Mouse (Mus musculus) ES-E14 (cell line): Measurements from ENCODE around the gene Tmem254c. TPM values are rescaled to one million over a fixed set of nuclear protein-coding genes. Genes with fewer than 3 reads are reported as not detected.
"Not testable (repeated sequence)": the region's sequence is repeated elsewhere in the genome, so short reads cannot be mapped to it uniquely, and the experiment has no call there.

Experiments
- DNase-seq: peaks from one replicate; pipeline ENCODE4 v3.0.0-alpha.2; 2013; ENCODE audit warnings: low read depth, low spot score
- H3K27ac ChIP-seq: 2 replicates; pipeline ENCODE4 v1.5.1; 2012; ENCODE audit warnings: low read depth, mild to moderate bottlenecking, low read length, moderate library complexity, mixed read lengths; ENCODE audit not compliant: poor library complexity, insufficient read depth, severe bottlenecking
- H3K36me3 ChIP-seq: 2 replicates; pipeline ENCODE4 v1.6.1; 2012; ENCODE audit warnings: mild to moderate bottlenecking, low read length, moderate library complexity, mixed read lengths; ENCODE audit not compliant: control insufficient read depth, poor library complexity, insufficient read depth, severe bottlenecking
- H3K4me1 ChIP-seq, 2 experiments: fragments of 150-350 bp in 1 of 2; sonication (generic) in 1 of 2; 2 replicates each; pipeline ENCODE4 v1.6.1; 2012; ENCODE audit warnings: low read length in 2 of 2, mild to moderate bottlenecking in 1 of 2, mixed read lengths in 1 of 2; ENCODE audit not compliant: control insufficient read depth in 2 of 2, insufficient read depth in 2 of 2, poor library complexity in 1 of 2
- H3K4me3 ChIP-seq, 2 experiments: fragments of 150-350 bp in 1 of 2; sonication (generic) in 1 of 2; 2 replicates each; pipeline ENCODE4 v1.5.1; 2012; ENCODE audit warnings: low read length in 2 of 2, low read depth in 1 of 2, mild to moderate bottlenecking in 1 of 2, mixed read lengths in 1 of 2; ENCODE audit not compliant: insufficient read depth in 1 of 2, poor library complexity in 1 of 2, severe bottlenecking in 1 of 2
- H3K9ac ChIP-seq: 2 replicates; pipeline ENCODE4 v1.6.1; 2012; ENCODE audit warnings: low read depth, mild to moderate bottlenecking, low read length, mixed read lengths; ENCODE audit not compliant: poor library complexity, insufficient read depth, severe bottlenecking
- H3K9me3 ChIP-seq: fragments of 150-350 bp; sonication (generic); 2 replicates; pipeline ENCODE4 v1.6.1; 2012; ENCODE audit warnings: low read depth, mild to moderate bottlenecking, low read length; ENCODE audit not compliant: control insufficient read depth, insufficient read depth
- in situ Hi-C, 2 experiments: fragments of 600-800 bp; cut with MboI; formaldehyde crosslinking; loops; one replicate each; pipeline ENCODE4 v1.15.1; 2025; ENCODE audit warnings: low sequenced_read_pairs in 2 of 2, inconsistent platforms in 1 of 2; ENCODE audit not compliant: unreplicated experiment in 2 of 2
- total RNA-seq: library from RNA; depleted of rRNA; stranded (reverse); fragments of 300-350 nt; gene quantifications from 2 replicates; pipeline ENCODE4 v1.2.3, GENCODE M21; 2012

The Tmem254c gene
- total RNA-seq, 1 experiment = 25.1 TPM

DNA sequence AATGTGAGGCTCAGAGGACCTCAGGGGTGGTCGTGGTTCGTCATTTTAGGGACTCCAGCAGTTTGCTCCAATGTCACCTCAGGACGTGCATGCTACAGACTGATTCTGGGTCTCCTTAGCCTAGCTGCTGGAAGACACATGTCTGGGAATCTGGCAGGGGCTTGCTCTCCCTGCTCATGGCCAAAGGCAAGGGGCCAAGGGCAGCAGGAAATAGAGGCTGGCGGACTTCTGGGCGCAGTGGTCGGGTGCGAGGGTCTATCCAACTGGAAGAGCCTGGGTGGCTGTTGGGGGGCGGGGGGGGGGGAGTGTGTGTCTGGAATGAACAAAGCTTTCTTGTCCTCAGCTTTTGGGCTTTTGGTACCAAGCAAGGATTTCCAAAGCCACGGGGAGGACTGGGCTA, 18.4 kb downstream of the Tmem254c start:
- H3K4me3 ChIP-seq, H3K4me1 ChIP-seq, H3K27ac ChIP-seq, H3K36me3 ChIP-seq, H3K9ac ChIP-seq, DNase-seq, H3K9me3 ChIP-seq, in situ Hi-C loops: not testable (repeated sequence)

DNA sequence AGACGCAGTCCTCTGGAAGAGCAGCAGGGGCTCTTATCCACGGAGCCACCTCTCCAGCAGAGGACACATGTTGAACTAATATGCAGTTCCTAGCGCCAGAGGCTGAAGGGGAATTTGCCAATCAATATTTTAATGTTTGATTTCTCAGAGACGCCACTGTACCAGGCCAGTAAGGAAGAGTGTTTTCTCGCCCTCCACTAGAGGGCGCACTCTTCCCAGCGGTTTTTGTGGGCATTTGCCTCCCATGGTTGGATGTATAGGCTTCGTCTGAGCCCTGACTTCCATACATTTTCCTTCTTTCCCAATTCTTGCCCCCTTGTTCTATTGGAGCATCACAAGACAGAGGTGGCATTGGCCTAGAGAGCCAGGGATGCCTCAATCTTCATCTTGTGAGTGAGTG, 20.1 kb downstream of the Tmem254c start:
- H3K27ac ChIP-seq, H3K9me3 ChIP-seq, DNase-seq, H3K4me3 ChIP-seq, in situ Hi-C loops, H3K9ac ChIP-seq, H3K36me3 ChIP-seq, H3K4me1 ChIP-seq: not testable (repeated sequence)

- H3K4me1 ChIP-seq, in situ Hi-C loops: not testable (repeated sequence)
Observed at GRCm38 (mm10) chr14:26045007-26045406, 22.1 kb downstream of the Tmem254c start.

DNA sequence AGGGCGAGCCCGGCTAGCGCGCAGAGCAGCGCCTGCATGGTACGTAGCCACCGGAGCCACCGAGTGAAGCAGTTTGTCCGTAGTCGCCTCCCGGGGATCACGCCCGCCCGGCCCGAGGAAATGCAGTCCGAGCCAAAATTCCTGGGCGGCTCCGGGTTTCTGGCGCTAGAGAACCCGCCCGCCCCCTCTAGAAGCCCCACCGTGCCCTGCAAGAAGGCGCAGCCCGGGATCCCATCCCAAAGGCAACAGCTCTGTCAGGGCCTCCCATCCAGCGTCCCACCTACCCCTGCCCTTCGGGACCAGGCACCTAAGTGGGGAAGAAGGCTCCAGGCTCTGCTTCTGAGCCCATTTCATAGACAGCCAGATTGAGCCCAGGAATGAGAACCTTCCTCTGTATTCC, 24.5 kb downstream of the Tmem254c start, which contains the start of gene Gm9780:
TSS of gene Gm9780 (minus strand) at position 101 of the 400 bp plus-strand sequence.
- in situ Hi-C loops, DNase-seq, H3K27ac ChIP-seq, H3K9me3 ChIP-seq, H3K4me1 ChIP-seq, H3K9ac ChIP-seq, H3K4me3 ChIP-seq, H3K36me3 ChIP-seq: not testable (repeated sequence)

More at GRCm38 (mm10) chr14:26045007-26045406, 22.1 kb downstream of the Tmem254c start:
- not testable (repeated sequence) for H3K9me3 ChIP-seq, DNase-seq, H3K36me3 ChIP-seq, H3K4me3 ChIP-seq, H3K27ac ChIP-seq, H3K9ac ChIP-seq

GRCm38 (mm10) chr14:26035439-26035838, 31.7 kb downstream of the Tmem254c start:
- H3K36me3 ChIP-seq, in situ Hi-C loops, DNase-seq, H3K4me3 ChIP-seq, H3K4me1 ChIP-seq, H3K9ac ChIP-seq, H3K9me3 ChIP-seq, H3K27ac ChIP-seq: not testable (repeated sequence)

DNA sequence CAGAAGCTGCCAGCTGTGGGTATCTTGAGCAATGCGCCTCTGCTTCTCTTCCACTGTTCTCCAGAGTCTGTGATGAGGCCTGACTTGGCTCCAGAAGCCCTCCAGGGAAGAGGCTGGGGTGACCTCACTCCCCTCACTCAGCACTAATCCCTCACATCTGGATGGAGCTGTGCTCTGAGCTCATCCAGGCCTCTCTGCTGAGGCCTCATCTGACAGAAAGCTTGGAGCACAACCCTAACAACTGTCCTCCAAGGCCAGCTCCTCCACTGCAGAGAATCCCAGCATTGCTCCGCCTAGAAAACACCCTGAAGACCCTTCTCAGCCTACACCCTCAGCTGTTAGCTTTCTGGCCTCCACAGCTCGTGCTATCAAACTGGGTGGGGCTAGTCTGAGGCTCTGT, 32.8 kb downstream of the Tmem254c start:
- H3K27ac ChIP-seq, DNase-seq, in situ Hi-C loops, H3K36me3 ChIP-seq, H3K9ac ChIP-seq, H3K4me3 ChIP-seq, H3K9me3 ChIP-seq, H3K4me1 ChIP-seq: not testable (repeated sequence)

GRCm38 (mm10) chr14:26025653-26026052, 41.5 kb downstream of the Tmem254c start:
- H3K27ac ChIP-seq, in situ Hi-C loops, H3K9ac ChIP-seq, H3K4me3 ChIP-seq, DNase-seq, H3K9me3 ChIP-seq, H3K4me1 ChIP-seq, H3K36me3 ChIP-seq: not testable (repeated sequence)

DNA sequence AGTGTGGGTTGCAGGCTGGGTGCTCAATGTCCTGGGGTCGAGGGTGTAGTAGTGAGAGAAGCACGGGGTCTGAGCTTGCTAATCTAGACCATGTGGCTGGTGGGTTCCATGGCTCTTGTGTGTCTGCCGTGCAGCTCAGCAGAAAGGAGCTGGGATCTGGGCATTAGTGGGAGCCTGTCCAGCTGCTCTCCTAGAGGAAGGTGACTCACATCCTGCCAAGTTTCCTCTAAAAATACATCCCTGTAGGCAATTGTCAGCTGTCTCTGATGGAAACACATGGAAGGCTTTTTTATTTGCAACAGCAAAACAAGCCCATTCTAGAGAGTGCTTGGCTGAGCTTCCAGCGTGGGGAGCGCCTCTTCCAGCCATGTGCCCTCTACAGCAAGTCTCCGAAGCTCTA, 44.3 kb downstream of the Tmem254c start:
- in situ Hi-C loops, H3K9ac ChIP-seq, DNase-seq: not testable (repeated sequence)

DNA sequence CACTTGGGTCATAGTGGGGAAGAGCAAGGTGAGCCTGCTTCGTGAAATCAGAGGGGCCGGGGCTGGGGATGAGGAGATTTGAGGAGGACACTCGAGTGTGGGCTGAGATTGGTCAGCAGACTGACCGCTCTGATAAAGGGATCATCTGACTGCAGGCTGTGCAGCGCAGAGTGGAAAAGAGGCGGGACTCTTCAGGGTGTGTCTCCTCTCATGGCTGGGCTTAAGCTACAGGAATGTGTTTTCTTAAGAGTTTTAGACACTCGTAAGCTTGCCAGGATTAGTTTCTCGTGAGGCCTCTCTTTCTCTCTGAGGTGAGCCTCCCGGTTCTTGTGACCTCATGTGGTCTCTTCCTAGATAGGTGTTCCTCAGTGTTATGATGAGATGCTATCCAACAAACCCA, 45.6 kb downstream of the Tmem254c start:
- H3K9ac ChIP-seq, H3K9me3 ChIP-seq, H3K27ac ChIP-seq, in situ Hi-C loops, H3K4me3 ChIP-seq, H3K36me3 ChIP-seq, DNase-seq, H3K4me1 ChIP-seq: not testable (repeated sequence)

More for the DNA sequence above, 44.3 kb downstream of the Tmem254c start:
- not testable (repeated sequence) for H3K4me3 ChIP-seq, H3K27ac ChIP-seq, H3K9me3 ChIP-seq, H3K36me3 ChIP-seq, H3K4me1 ChIP-seq
